Mouse (Mus musculus): ENCODE measurements around the gene Hoxa6. TPM values are rescaled to one million over a fixed set of nuclear protein-coding genes. Genes with fewer than 3 reads are reported as not detected.

The Hoxa6 gene
- polyA plus RNA-seq, 1 experiment from 2014 or later, result 0.95 TPM

DNA sequence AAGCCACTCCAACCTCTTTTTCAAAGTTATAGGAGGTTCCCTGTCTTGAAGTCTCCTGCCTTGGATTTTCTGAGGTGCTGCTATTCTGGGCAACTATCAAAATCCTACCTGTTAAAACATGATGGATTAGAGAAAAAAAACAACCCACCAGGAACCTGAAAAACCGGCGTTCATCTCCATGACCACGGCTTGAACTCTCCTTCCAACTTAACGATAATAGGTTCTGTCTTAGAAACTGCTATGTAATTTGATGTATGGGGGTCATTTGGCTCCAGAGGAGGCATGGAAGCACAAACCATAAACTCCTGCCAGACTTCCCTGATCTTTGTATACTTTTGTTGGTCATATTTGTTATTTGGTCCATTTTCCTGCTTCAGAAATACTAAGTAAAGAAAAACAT, 34.9 kb downstream of the Hoxa6 start:
- Histone ChIP-seq H3K36me3 (ENCODE audit: insufficient read depth, low read length) (no peaks in the 10 kb centered on the region), H3K4me2 (replicated peaks; ENCODE audit: low read depth, low read length) (peak overlapping the region; percentile 57), H3K4me3 (ENCODE audit: low read depth, low read length) (peak overlapping the region; percentile 31; the same call in 1 of the 2 replicates), H3K9me3 (ENCODE audit: low read length) (no peaks in the 10 kb centered on the region), H3K27ac (ENCODE audit: low read length) (peak overlapping the region; percentile 80; the same call in 1 of the 2 replicates), H3K27me3 (replicated peaks; ENCODE audit: insufficient read depth, low read length) (peaks cover 5% of the 10 kb centered on the region; the same call in 1 of the 2 replicates), H3K9ac (replicated peaks; ENCODE audit: low read depth) (no peak overlapping the region), H3K4me1 (ENCODE audit: insufficient read depth, low read depth, low read length) (peaks cover 7% of the 10 kb centered on the region; the same call in 1 of the 2 replicates)
- DNase-seq (ENCODE audit: low spot score), result peak; percentile 19
- TF ChIP-seq CTCF (IDR thresholded peaks at IDR 0.05), result no peak
- TF ChIP-seq EP300 (IDR thresholded peaks at IDR 0.05), result no peak
- ATAC-seq, result no peak
- 5% methylated on average over 4 of the region's 4 CpGs for WGBS

DNA sequence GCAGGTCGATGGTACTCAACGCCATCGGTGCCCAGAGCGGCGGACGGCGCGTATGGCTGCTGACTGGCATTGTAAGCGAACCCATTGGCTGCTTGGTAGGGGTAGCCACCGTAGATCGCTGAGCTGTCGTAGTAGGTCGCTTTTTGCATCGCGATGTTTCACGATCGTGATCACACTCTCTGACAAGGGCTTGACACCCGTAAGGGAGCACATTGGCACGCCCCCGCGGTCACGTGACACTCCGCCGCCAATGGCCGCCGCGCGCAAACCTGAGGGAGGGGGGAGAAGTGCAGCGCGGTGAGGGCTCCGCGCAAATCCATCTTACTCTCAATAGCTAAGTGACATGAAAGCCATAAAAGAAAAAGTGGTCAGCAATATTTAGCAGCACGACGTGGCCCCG, 36.0 kb downstream of the Hoxa6 start:
- Histone ChIP-seq H3K4me2 (replicated peaks; ENCODE audit: low read depth, low read length) (peak overlapping the region; percentile 57), H3K27me3 (replicated peaks; ENCODE audit: insufficient read depth, low read length) (peaks cover 5% of the 10 kb centered on the region; the same call in 1 of the 2 replicates), H3K9ac (replicated peaks; ENCODE audit: low read depth) (0 out of 2 replicates have a peak overlapping the region, but pooled peaks have one; percentile 6), H3K27ac (ENCODE audit: low read length) (peak overlapping the region; percentile 90), H3K4me1 (ENCODE audit: insufficient read depth, low read depth, low read length) (peaks cover 10% of the 10 kb centered on the region; the same call in 1 of the 2 replicates), H3K36me3 (ENCODE audit: insufficient read depth, low read length) (no peaks in the 10 kb centered on the region), H3K4me3 (ENCODE audit: low read depth, low read length) (peak overlapping the region; percentile 31), H3K9me3 (ENCODE audit: low read length) (no peaks in the 10 kb centered on the region)
- TF ChIP-seq CTCF (IDR thresholded peaks at IDR 0.05), result no peak
- TF ChIP-seq EP300 (IDR thresholded peaks at IDR 0.05), result no peak
- peak; percentile 94 for DNase-seq (ENCODE audit: low spot score)
- peak; percentile 74 for ATAC-seq
- WGBS, result 4% methylated on average over 34 of the region's 35 CpGs

DNA sequence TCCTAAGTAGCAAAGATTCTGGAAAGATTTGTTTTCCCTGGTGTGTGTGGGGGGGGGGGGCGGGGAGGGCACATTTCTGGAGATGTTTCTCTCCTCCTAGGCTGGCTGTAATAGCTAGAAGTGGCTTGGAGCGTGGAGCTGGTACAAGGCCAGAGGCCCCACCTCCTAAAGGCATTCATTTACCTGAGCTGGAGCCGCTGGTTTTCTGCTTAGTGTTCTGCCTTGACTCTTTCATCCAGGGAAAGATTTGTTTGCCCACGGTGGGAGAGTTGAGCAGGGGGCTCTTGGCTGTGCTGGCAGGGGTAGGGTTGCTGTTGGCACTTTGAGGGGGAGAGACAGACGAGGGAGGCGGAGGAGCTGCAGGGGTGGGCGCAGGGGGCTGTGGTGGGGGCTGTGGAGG, 36.6 kb downstream of the Hoxa6 start:
- WGBS, result 23% methylated on average over 6 of the region's 7 CpGs
- no peak for ATAC-seq
- no peak overlapping the region for H3K9ac ChIP-seq (replicated peaks; ENCODE audit: low read depth)
- H3K27me3 ChIP-seq (replicated peaks; ENCODE audit: insufficient read depth, low read length), result peaks cover 5% of the 10 kb centered on the region; the same call in 1 of the 2 replicates
- H3K4me2 ChIP-seq (replicated peaks; ENCODE audit: low read depth, low read length), result peak overlapping the region; percentile 57
- H3K4me3 ChIP-seq (ENCODE audit: low read depth, low read length), result peak overlapping the region; percentile 31; the same call in 1 of the 2 replicates
- TF ChIP-seq EP300 (IDR thresholded peaks at IDR 0.05) (no peak), CTCF (IDR thresholded peaks at IDR 0.05) (no peak)
- H3K4me1 ChIP-seq (ENCODE audit: insufficient read depth, low read depth, low read length), result peaks cover 10% of the 10 kb centered on the region; the same call in 1 of the 2 replicates
- H3K36me3 ChIP-seq (ENCODE audit: insufficient read depth, low read length), result no peaks in the 10 kb centered on the region
- peak overlapping the region; percentile 90 for H3K27ac ChIP-seq (ENCODE audit: low read length)
- no peaks in the 10 kb centered on the region for H3K9me3 ChIP-seq (ENCODE audit: low read length)
- DNase-seq (ENCODE audit: low spot score), result peak; percentile 18

DNA sequence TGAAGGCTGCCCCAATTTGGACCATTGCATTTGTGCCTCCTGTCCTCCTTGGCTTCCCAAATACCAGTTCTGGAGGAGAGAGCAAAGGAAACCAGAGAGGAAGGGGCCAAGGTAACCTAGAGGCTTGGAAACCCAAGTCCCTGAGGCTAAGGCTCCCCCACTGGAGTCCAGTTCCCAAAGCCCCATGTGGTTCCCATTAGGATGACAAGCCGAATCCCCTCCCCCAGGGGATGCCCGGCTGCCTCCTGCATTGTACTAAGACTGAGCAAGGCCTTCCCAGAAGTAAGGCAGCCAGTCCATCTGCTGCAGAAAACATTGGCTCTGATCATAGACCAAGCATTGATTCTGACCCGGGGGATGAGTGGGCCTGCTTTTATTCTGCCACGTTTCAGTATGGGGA, 37.2 kb downstream of the Hoxa6 start:
- Histone ChIP-seq H3K9me3 (ENCODE audit: low read length) (no peaks in the 10 kb centered on the region), H3K27me3 (replicated peaks; ENCODE audit: insufficient read depth, low read length) (peaks cover 5% of the 10 kb centered on the region; the same call in 1 of the 2 replicates), H3K4me3 (ENCODE audit: low read depth, low read length) (no peak overlapping the region), H3K4me2 (replicated peaks; ENCODE audit: low read depth, low read length) (no peak overlapping the region), H3K9ac (replicated peaks; ENCODE audit: low read depth) (no peak overlapping the region), H3K4me1 (ENCODE audit: insufficient read depth, low read depth, low read length) (peaks cover 10% of the 10 kb centered on the region; the same call in 1 of the 2 replicates), H3K36me3 (ENCODE audit: insufficient read depth, low read length) (no peaks in the 10 kb centered on the region), H3K27ac (ENCODE audit: low read length) (peak overlapping the region; percentile 90)
- TF ChIP-seq CTCF (IDR thresholded peaks at IDR 0.05) (no peak), EP300 (IDR thresholded peaks at IDR 0.05) (no peak)
- DNase-seq (ENCODE audit: low spot score) (no peak), ATAC-seq (no peak)
- WGBS, result 13% methylated on average over 4 of the region's 4 CpGs

DNA sequence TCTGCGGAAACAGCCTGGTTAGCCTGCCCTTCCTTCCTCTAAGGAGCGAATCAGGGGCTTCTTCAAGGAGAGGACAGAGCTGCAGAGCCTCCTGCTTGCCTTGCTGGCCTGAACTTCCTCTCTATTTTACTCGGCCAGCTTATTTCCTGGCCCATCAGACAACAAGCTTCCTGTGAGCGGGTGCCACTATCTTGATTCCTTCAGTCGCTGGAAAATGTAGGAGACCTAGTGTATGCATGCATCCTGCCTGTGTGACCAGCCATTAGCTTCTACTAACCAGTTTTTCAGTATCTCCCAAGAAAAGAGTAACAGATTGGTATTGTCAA, 37.7 kb downstream of the Hoxa6 start:
- Histone ChIP-seq H3K27me3 (replicated peaks; ENCODE audit: insufficient read depth, low read length) (peaks cover 5% of the 10 kb centered on the region; the same call in 1 of the 2 replicates), H3K9ac (replicated peaks; ENCODE audit: low read depth) (0 out of 2 replicates have a peak overlapping the region, but pooled peaks have one; percentile 34), H3K36me3 (ENCODE audit: insufficient read depth, low read length) (no peaks in the 10 kb centered on the region), H3K4me2 (replicated peaks; ENCODE audit: low read depth, low read length) (peak overlapping the region; percentile 70), H3K4me3 (ENCODE audit: low read depth, low read length) (peak overlapping the region; percentile 21; the same call in 1 of the 2 replicates), H3K4me1 (ENCODE audit: insufficient read depth, low read depth, low read length) (peaks cover 10% of the 10 kb centered on the region; the same call in 1 of the 2 replicates), H3K27ac (ENCODE audit: low read length) (peak overlapping the region; percentile 90), H3K9me3 (ENCODE audit: low read length) (no peaks in the 10 kb centered on the region)
- ATAC-seq (no peak), DNase-seq (ENCODE audit: low spot score) (no peak)
- TF ChIP-seq EP300 (IDR thresholded peaks at IDR 0.05) (no peak), CTCF (IDR thresholded peaks at IDR 0.05) (no peak)
- WGBS, result 14% methylated on average over 5 of the region's 5 CpGs

DNA sequence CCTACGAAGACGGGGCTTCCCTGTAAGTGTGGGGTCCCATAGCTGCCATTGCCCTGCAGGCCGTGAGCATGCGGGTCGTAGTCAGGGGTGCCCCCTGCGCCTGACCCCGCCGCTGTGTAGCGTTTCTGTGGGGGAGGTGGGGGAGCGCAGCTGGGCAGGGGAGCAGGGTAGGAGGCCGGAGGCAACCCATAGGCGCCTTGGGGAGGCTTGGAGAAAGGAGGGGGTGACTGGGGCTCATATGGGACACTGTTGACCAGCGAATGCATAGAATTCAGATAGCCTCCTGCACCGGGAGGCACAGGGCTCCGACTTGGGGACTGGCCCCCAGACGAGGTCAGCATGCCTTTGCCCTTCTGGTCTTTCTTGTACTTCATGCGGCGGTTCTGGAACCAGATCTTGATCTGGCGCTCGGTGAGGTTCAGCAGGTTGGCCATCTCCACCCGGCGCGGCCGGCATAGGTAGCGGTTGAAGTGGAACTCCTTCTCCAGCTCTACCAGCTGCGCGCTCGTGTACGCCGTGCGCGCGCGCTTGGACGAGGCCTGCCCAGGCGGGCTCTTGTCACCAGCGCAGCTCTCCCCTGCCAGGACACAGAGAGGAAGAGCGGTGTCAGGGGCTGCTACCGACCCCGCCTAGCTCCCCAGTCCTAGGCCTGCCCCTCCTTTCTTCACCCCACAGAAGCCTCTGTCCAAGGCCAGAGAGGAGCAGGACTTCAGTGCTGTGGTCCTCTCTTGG, 38.2 kb downstream of the Hoxa6 start:
- DNase-seq (ENCODE audit: low spot score), result peak; percentile 79
- 6% methylated on average over 40 of the region's 40 CpGs for WGBS
- no peak for TF ChIP-seq CTCF (IDR thresholded peaks at IDR 0.05)
- TF ChIP-seq EP300 (IDR thresholded peaks at IDR 0.05), result no peak
- peaks cover 5% of the 10 kb centered on the region; the same call in 1 of the 2 replicates for H3K27me3 ChIP-seq (replicated peaks; ENCODE audit: insufficient read depth, low read length)
- no peaks in the 10 kb centered on the region for H3K36me3 ChIP-seq (ENCODE audit: insufficient read depth, low read length)
- H3K4me3 ChIP-seq (ENCODE audit: low read depth, low read length), result peak overlapping the region; percentile 21; the same call in 1 of the 2 replicates
- H3K9me3 ChIP-seq (ENCODE audit: low read length), result no peaks in the 10 kb centered on the region
- peak; percentile 64 for ATAC-seq
- H3K4me1 ChIP-seq (ENCODE audit: insufficient read depth, low read depth, low read length), result peaks cover 10% of the 10 kb centered on the region; the same call in 1 of the 2 replicates
- peak overlapping the region; percentile 70 for H3K4me2 ChIP-seq (replicated peaks; ENCODE audit: low read depth, low read length)
- peak overlapping the region; percentile 34; the same call in 1 of the 2 replicates for H3K9ac ChIP-seq (replicated peaks; ENCODE audit: low read depth)
- peak overlapping the region; percentile 90 for H3K27ac ChIP-seq (ENCODE audit: low read length)
